Comparison of ENCODE assay signal across 12 mouse cellular contexts in genomic region chr16:4608532-4609059, GRCm38 (mm10). TPM values are rescaled to one million over a fixed set of nuclear protein-coding genes. Genes with fewer than 3 reads are reported as not detected.
A peak's percentile ranks its signal among the peaks of the same experiment; 100 is the strongest.
DNase-seq lines count a peak whose midpoint lies in the region; ATAC-seq and TF ChIP-seq lines count a peak whose summit lies in the region.
"Had no signal": no experiment of that assay in that cellular context is flagged by ENCODE, and none has a peak within 500 bp of the region (broad histone marks: within the 10 kb centered on the region; RNA-seq: fewer than 3 reads in every experiment).

No protein-coding gene starts in this region.

- intact Hi-C loops in left cerebral cortex, postnatal 10 days (cut with DNase I) = loop anchor here (5.0 to 10.0 kb wide), 3 partner anchors 41 to 294 kb away; no protein-coding TSS in a partner anchor

- no peak overlapping the region for H3K4me2 ChIP-seq in kidney, embryonic 14.5 days (replicated peaks; ENCODE audit: low read depth, low read length)
- 0 out of 2 replicates have a peak overlapping the region, but pooled peaks have one; percentile 11 for H3K4me2 ChIP-seq in kidney, postnatal 0 days (ENCODE audit: low read length)
- H3K4me2 ChIP-seq in lung, postnatal 0 days (replicated peaks; ENCODE audit: low read depth, low read length) = no peak overlapping the region
- H3K4me2 ChIP-seq in forebrain, embryonic 15.5 days (replicated peaks) = no peak overlapping the region
- H3K4me2 ChIP-seq: embryonic facial prominence, embryonic 12.5 days; hindbrain, embryonic 14.5 days had no signal

- no peak for TF ChIP-seq EP300 in lung, postnatal 0 days (IDR thresholded peaks at IDR 0.05)

- H3K4me3 ChIP-seq in kidney, embryonic 14.5 days (ENCODE audit: low read length) = no peak overlapping the region
- peak overlapping the region; percentile 49 for H3K4me3 ChIP-seq in E14TG2a.4 (replicated peaks; ENCODE audit: low read length)
- no peak overlapping the region for H3K4me3 ChIP-seq in kidney, postnatal 0 days (replicated peaks; ENCODE audit: low read depth, low read length)
- no peak overlapping the region for H3K4me3 ChIP-seq in lung, postnatal 0 days (ENCODE audit: low read depth, low read length)
- no peak overlapping the region for H3K4me3 ChIP-seq in forebrain, embryonic 15.5 days
- H3K4me3 ChIP-seq: embryonic facial prominence, embryonic 12.5 days had no signal

- 61% methylated on average over 17 of the region's 19 CpGs for WGBS in kidney, embryonic 14.5 days
- WGBS in kidney, postnatal 0 days = 56% methylated on average over 19 of the region's 19 CpGs
- WGBS in lung, postnatal 0 days = 62% methylated on average over 17 of the region's 19 CpGs
- WGBS in forebrain, embryonic 15.5 days = 87% methylated on average over 19 of the region's 19 CpGs

- no peak overlapping the region for H3K9ac ChIP-seq in kidney, embryonic 14.5 days (ENCODE audit: low read depth, low read length)
- H3K9ac ChIP-seq in kidney, postnatal 0 days (ENCODE audit: low read depth, low read length) = no peak overlapping the region
- no peak overlapping the region for H3K9ac ChIP-seq in lung, postnatal 0 days (replicated peaks; ENCODE audit: low read depth)
- H3K9ac ChIP-seq in forebrain, embryonic 15.5 days (replicated peaks) = no peak overlapping the region
- H3K9ac ChIP-seq: embryonic facial prominence, embryonic 12.5 days; forebrain, postnatal 0 days; hindbrain, embryonic 14.5 days had no signal

- DNase-seq in kidney, adult 18-20 months = no peak
- DNase-seq in kidney, postnatal 0 days (ENCODE audit: low spot score) = peak; percentile 61
- DNase-seq in lung, postnatal 0 days (ENCODE audit: low spot score) = no peak
- DNase-seq in left cerebral cortex, postnatal 10 days (ENCODE audit: extremely low spot score in 1 of 2, low spot score in 2 of 2) = no peak

- TF ChIP-seq CTCF in E14TG2a.4 (conservative IDR thresholded peaks at IDR 0.05; ENCODE audit: low read length) = no peak
- no peak for TF ChIP-seq CTCF in kidney, postnatal 0 days (IDR thresholded peaks at IDR 0.05; ENCODE audit: low read depth)
- no peak for TF ChIP-seq CTCF in lung, postnatal 0 days (IDR thresholded peaks at IDR 0.05)

- no peak for ATAC-seq in kidney, embryonic 14.5 days (ENCODE audit: low FRiP score, low TSS enrichment)
- ATAC-seq in kidney, postnatal 0 days (replicated peaks; ENCODE audit: low FRiP score, low read depth) = peak; percentile 46
- peak; percentile 14; the same call in 1 of the 2 replicates for ATAC-seq in lung, postnatal 0 days
- ATAC-seq in forebrain, embryonic 15.5 days (replicated peaks) = no peak

- peaks cover 50% of the 10 kb centered on the region for H3K36me3 ChIP-seq in kidney, embryonic 14.5 days (ENCODE audit: control insufficient read depth, insufficient read depth, low read length)
- peaks cover 65% of the 10 kb centered on the region for H3K36me3 ChIP-seq in E14TG2a.4 (ENCODE audit: insufficient read depth, low read length)
- H3K36me3 ChIP-seq in kidney, postnatal 0 days (ENCODE audit: insufficient read depth, low read length) = peaks cover 27% of the 10 kb centered on the region
- H3K36me3 ChIP-seq in lung, postnatal 0 days (ENCODE audit: insufficient read depth, low read length) = 0 out of 2 replicates have a peak, but pooled peaks cover 13% of the 10 kb centered on the region
- peaks cover 26% of the 10 kb centered on the region for H3K36me3 ChIP-seq in forebrain, embryonic 15.5 days

- no peaks in the 10 kb centered on the region for H3K27me3 ChIP-seq in kidney, embryonic 14.5 days (ENCODE audit: control insufficient read depth, insufficient read depth, low read length)
- no peaks in the 10 kb centered on the region for H3K27me3 ChIP-seq in E14TG2a.4 (ENCODE audit: insufficient read depth, low read length)
- no peaks in the 10 kb centered on the region for H3K27me3 ChIP-seq in kidney, postnatal 0 days (ENCODE audit: insufficient read depth, low read length)
- H3K27me3 ChIP-seq in lung, postnatal 0 days (replicated peaks; ENCODE audit: insufficient read depth, low read length) = no peaks in the 10 kb centered on the region
- H3K27me3 ChIP-seq in forebrain, embryonic 15.5 days = no peaks in the 10 kb centered on the region
- H3K27me3 ChIP-seq: embryonic facial prominence, embryonic 12.5 days had no signal

- peak overlapping the region; percentile 2; the same call in 1 of the 2 replicates for H3K27ac ChIP-seq in kidney, embryonic 14.5 days (ENCODE audit: low read depth, low read length)
- H3K27ac ChIP-seq in kidney, postnatal 0 days = peak overlapping the region; percentile 47
- no peak overlapping the region for H3K27ac ChIP-seq in lung, postnatal 0 days (ENCODE audit: low read length)
- H3K27ac ChIP-seq in forebrain, embryonic 15.5 days (replicated peaks) = no peak overlapping the region
- H3K27ac ChIP-seq: hindbrain, embryonic 14.5 days had no signal

- peaks cover 50% of the 10 kb centered on the region for H3K4me1 ChIP-seq in kidney, embryonic 14.5 days (ENCODE audit: control insufficient read depth, insufficient read depth, low read length)
- peaks cover 92% of the 10 kb centered on the region for H3K4me1 ChIP-seq in E14TG2a.4 (replicated peaks; ENCODE audit: low read depth, low read length)
- H3K4me1 ChIP-seq in kidney, postnatal 0 days (replicated peaks; ENCODE audit: insufficient read depth, low read length) = peaks cover 46% of the 10 kb centered on the region
- H3K4me1 ChIP-seq in lung, postnatal 0 days (ENCODE audit: insufficient read depth, low read depth, low read length) = peaks cover 22% of the 10 kb centered on the region; the same call in 1 of the 2 replicates
- peaks cover 25% of the 10 kb centered on the region for H3K4me1 ChIP-seq in forebrain, embryonic 15.5 days

- H3K9me3 ChIP-seq in kidney, embryonic 14.5 days (ENCODE audit: control insufficient read depth, low read length) = no peaks in the 10 kb centered on the region
- H3K9me3 ChIP-seq in E14TG2a.4 (ENCODE audit: low read length) = no peaks in the 10 kb centered on the region
- H3K9me3 ChIP-seq in kidney, postnatal 0 days (replicated peaks; ENCODE audit: low read length) = no peaks in the 10 kb centered on the region
- H3K9me3 ChIP-seq in lung, postnatal 0 days (ENCODE audit: low read length) = no peaks in the 10 kb centered on the region
- no peaks in the 10 kb centered on the region for H3K9me3 ChIP-seq in forebrain, embryonic 15.5 days
- H3K9me3 ChIP-seq: embryonic facial prominence, embryonic 12.5 days; G1E had no signal

RNA-seq across cellular contexts. Expression of gene Glis2, which starts 14.1 kb away (rescaled TPM):
- 42.4 and 47.3 TPM in 2 replicates for polyA plus RNA-seq in kidney, embryonic 14.5 days (2014; fragmentation: Nextera tagmentation; extraction: Ambion mirVana)
- polyA plus RNA-seq in kidney, postnatal 0 days (2015; fragmentation: Nextera tagmentation; extraction: Ambion mirVana) = 74.6 and 78.8 TPM in 2 replicates
- 20.7 and 26.5 TPM in 2 replicates for polyA plus RNA-seq in lung, postnatal 0 days (2015; fragmentation: Nextera tagmentation; extraction: Ambion mirVana)
- 11.0 and 14.6 TPM in 2 replicates for polyA plus RNA-seq in forebrain, embryonic 15.5 days (2015; fragmentation: Nextera tagmentation; extraction: Ambion mirVana)
- total RNA-seq in left cerebral cortex, postnatal 10 days (2021) = 10 to 100 TPM; 15.9 to 18.9 TPM
- total RNA-seq: neutrophil, adult 5-6 weeks had no signal

RNA-seq across cellular contexts. Expression of gene Pam16, which starts 16.2 kb away (rescaled TPM):
- 102 and 116 TPM in 2 replicates for polyA plus RNA-seq in kidney, embryonic 14.5 days (2014; fragmentation: Nextera tagmentation; extraction: Ambion mirVana)
- 105 and 106 TPM in 2 replicates for polyA plus RNA-seq in kidney, postnatal 0 days (2015; fragmentation: Nextera tagmentation; extraction: Ambion mirVana)
- polyA plus RNA-seq in lung, postnatal 0 days (2015; fragmentation: Nextera tagmentation; extraction: Ambion mirVana) = 76.2 and 78.4 TPM in 2 replicates
- polyA plus RNA-seq in forebrain, embryonic 15.5 days (2015; fragmentation: Nextera tagmentation; extraction: Ambion mirVana) = 162 and 171 TPM in 2 replicates
- total RNA-seq in left cerebral cortex, postnatal 10 days (2021) = 10 to 100 TPM; 78.2 to 86.0 TPM

RNA-seq across cellular contexts. Expression of gene Vasn, which starts 31.1 kb away (rescaled TPM):
- 14.4 and 16.1 TPM in 2 replicates for polyA plus RNA-seq in kidney, embryonic 14.5 days (2014; fragmentation: Nextera tagmentation; extraction: Ambion mirVana)
- 20.4 and 21.1 TPM in 2 replicates for polyA plus RNA-seq in kidney, postnatal 0 days (2015; fragmentation: Nextera tagmentation; extraction: Ambion mirVana)
- polyA plus RNA-seq in lung, postnatal 0 days (2015; fragmentation: Nextera tagmentation; extraction: Ambion mirVana) = 17.4 and 18.0 TPM in 2 replicates
- polyA plus RNA-seq in forebrain, embryonic 15.5 days (2015; fragmentation: Nextera tagmentation; extraction: Ambion mirVana) = 3.0 and 3.6 TPM in 2 replicates
- 1 to 10 TPM; 5.1 to 6.4 TPM for total RNA-seq in left cerebral cortex, postnatal 10 days (2021)

RNA-seq across cellular contexts. Expression of gene Dnaja3, which starts 31.2 kb away (rescaled TPM):
- 46.3 and 68.8 TPM in 2 replicates for polyA plus RNA-seq in kidney, embryonic 14.5 days (2014; fragmentation: Nextera tagmentation; extraction: Ambion mirVana)
- 87.8 and 89.3 TPM in 2 replicates for polyA plus RNA-seq in kidney, postnatal 0 days (2015; fragmentation: Nextera tagmentation; extraction: Ambion mirVana)
- polyA plus RNA-seq in lung, postnatal 0 days (2015; fragmentation: Nextera tagmentation; extraction: Ambion mirVana) = 37.8 and 38.9 TPM in 2 replicates
- 55.8 and 58.0 TPM in 2 replicates for polyA plus RNA-seq in forebrain, embryonic 15.5 days (2015; fragmentation: Nextera tagmentation; extraction: Ambion mirVana)
- total RNA-seq in left cerebral cortex, postnatal 10 days (2021) = 10 to 100 TPM; 58.7 to 59.0 TPM

RNA-seq across cellular contexts. Expression of gene Tfap4, which starts 48.9 kb away (rescaled TPM):
- polyA plus RNA-seq in kidney, embryonic 14.5 days (2014; fragmentation: Nextera tagmentation; extraction: Ambion mirVana) = 24.5 and 25.7 TPM in 2 replicates
- 17.2 and 19.6 TPM in 2 replicates for polyA plus RNA-seq in kidney, postnatal 0 days (2015; fragmentation: Nextera tagmentation; extraction: Ambion mirVana)
- polyA plus RNA-seq in lung, postnatal 0 days (2015; fragmentation: Nextera tagmentation; extraction: Ambion mirVana) = 5.7 and 6.4 TPM in 2 replicates
- polyA plus RNA-seq in forebrain, embryonic 15.5 days (2015; fragmentation: Nextera tagmentation; extraction: Ambion mirVana) = 14.3 and 15.2 TPM in 2 replicates
- total RNA-seq in left cerebral cortex, postnatal 10 days (2021) = 1 to 10 TPM; 3.1 to 3.4 TPM

Comparison
In these comparisons a context has a peak if more than half of its experiments do, and no peak if none do; other contexts are left out.
1. ATAC-seq: peak in kidney, postnatal 0 days (single experiment) and lung, postnatal 0 days (single experiment); none in kidney, embryonic 14.5 days (single experiment) and forebrain, embryonic 15.5 days (single experiment).
2. H3K27ac ChIP-seq: peak in kidney, embryonic 14.5 days (single experiment) and kidney, postnatal 0 days (single experiment); none in lung, postnatal 0 days (single experiment) and forebrain, embryonic 15.5 days (single experiment).